Mouse (Mus musculus): ENCODE measurements at regions not wholly inside any gene's neighbourhood (a gene's known extent, or its start where the extent isn't known, plus 50 kb on each side); places are given as distances from the start of the nearest gene placed in this dataset.

DNA sequence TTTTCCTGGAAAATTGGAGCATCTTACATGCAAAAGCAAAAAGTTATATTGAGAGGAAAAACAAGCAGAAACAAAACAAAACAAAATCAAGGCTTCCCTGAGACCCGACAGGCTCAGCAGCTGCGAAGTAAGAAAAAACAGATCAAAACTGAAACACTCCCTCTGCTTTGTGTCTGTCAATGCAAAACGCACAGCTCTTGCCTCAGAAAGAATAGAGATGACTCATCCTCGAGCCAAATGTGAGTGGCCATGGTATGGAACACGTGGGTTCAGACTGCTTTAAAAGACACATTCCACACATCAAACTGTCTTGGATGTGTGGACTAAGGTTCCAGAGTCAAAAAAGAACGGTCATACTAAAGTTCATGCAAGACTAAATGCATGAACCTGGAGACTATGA, 163.3 kb upstream of the Fer start:
- ATAC-seq (no peak), DNase-seq (no peak)
- 86% methylated on average over 6 of the region's 6 CpGs for WGBS

GRCm38 (mm10) chr17:63704991-63705390, 157.9 kb upstream of the Fer start:
- H3K4me2 ChIP-seq (ENCODE audit: low read depth): no peak overlapping the region
- no peaks in the 10 kb centered on the region for H3K27me3 ChIP-seq (ENCODE audit: insufficient read depth, low read length)
- no peak for TF ChIP-seq CTCF (IDR thresholded peaks at IDR 0.05; ENCODE audit: low read depth)
- H3K9me3 ChIP-seq (ENCODE audit: low read length): no peaks in the 10 kb centered on the region
- ATAC-seq: no peak
- H3K27ac ChIP-seq (ENCODE audit: low read depth, low read length): no peak overlapping the region
- H3K4me1 ChIP-seq (ENCODE audit: insufficient read depth): no peaks in the 10 kb centered on the region
- no peak overlapping the region for H3K9ac ChIP-seq
- WGBS: 76% methylated on average over 3 of the region's 3 CpGs
- no peak for DNase-seq
- no peaks in the 10 kb centered on the region for H3K36me3 ChIP-seq (ENCODE audit: insufficient read depth)
- no peak overlapping the region for H3K4me3 ChIP-seq (ENCODE audit: low read depth, low read length)

More for the DNA sequence above, 163.3 kb upstream of the Fer start:
- Histone ChIP-seq H3K9me3 (ENCODE audit: low read length) (no peaks in the 10 kb centered on the region), H3K4me3 (ENCODE audit: low read depth, low read length) (no peak overlapping the region), H3K9ac (no peak overlapping the region), H3K27me3 (ENCODE audit: insufficient read depth, low read length) (no peaks in the 10 kb centered on the region), H3K36me3 (ENCODE audit: insufficient read depth) (no peaks in the 10 kb centered on the region), H3K4me1 (ENCODE audit: insufficient read depth) (no peaks in the 10 kb centered on the region), H3K4me2 (ENCODE audit: low read depth) (no peak overlapping the region), H3K27ac (ENCODE audit: low read depth, low read length) (no peak overlapping the region)
- TF ChIP-seq CTCF (IDR thresholded peaks at IDR 0.05; ENCODE audit: low read depth): no peak

- DNase-seq: no peak
- Histone ChIP-seq H3K4me2 (ENCODE audit: low read depth) (no peak overlapping the region), H3K36me3 (ENCODE audit: insufficient read depth) (no peaks in the 10 kb centered on the region), H3K9ac (no peak overlapping the region), H3K4me3 (ENCODE audit: low read depth, low read length) (no peak overlapping the region), H3K9me3 (ENCODE audit: low read length) (no peaks in the 10 kb centered on the region), H3K27me3 (ENCODE audit: insufficient read depth, low read length) (no peaks in the 10 kb centered on the region), H3K4me1 (ENCODE audit: insufficient read depth) (no peaks in the 10 kb centered on the region), H3K27ac (ENCODE audit: low read depth, low read length) (no peak overlapping the region)
- ATAC-seq: no peak
- 54% methylated on average over 6 of the region's 6 CpGs for WGBS
- TF ChIP-seq CTCF (IDR thresholded peaks at IDR 0.05; ENCODE audit: low read depth): no peak
Observed at GRCm38 (mm10) chr17:63712937-63713336, 149.9 kb upstream of the Fer start.

DNA sequence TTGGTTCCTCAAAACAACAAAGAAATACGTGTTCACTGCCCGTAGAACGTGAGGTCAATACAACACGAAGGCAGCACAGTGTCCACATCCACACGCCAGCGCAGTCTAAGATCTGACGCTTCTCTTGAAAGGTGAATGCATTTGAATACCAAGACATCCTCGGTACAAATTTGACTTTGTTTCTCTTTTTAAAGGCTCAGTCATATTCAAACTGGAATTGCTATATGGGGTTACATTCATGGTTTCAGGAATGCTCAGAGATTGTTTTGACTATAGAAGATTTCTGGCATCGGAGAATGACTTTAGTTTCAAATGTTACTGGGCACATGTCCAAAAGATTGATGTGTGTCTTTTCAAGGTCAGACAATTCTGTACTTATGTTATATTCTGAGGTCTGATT, 147.2 kb upstream of the Fer start:
- H3K9ac ChIP-seq: no peak overlapping the region
- H3K27ac ChIP-seq (ENCODE audit: low read depth, low read length): no peak overlapping the region
- H3K36me3 ChIP-seq (ENCODE audit: insufficient read depth): no peaks in the 10 kb centered on the region
- ATAC-seq: no peak
- no peaks in the 10 kb centered on the region for H3K9me3 ChIP-seq (ENCODE audit: low read length)
- no peaks in the 10 kb centered on the region for H3K4me1 ChIP-seq (ENCODE audit: insufficient read depth)
- no peaks in the 10 kb centered on the region for H3K27me3 ChIP-seq (ENCODE audit: insufficient read depth, low read length)
- no peak overlapping the region for H3K4me3 ChIP-seq (ENCODE audit: low read depth, low read length)
- no peak overlapping the region for H3K4me2 ChIP-seq (ENCODE audit: low read depth)
- no peak for DNase-seq
- TF ChIP-seq CTCF (IDR thresholded peaks at IDR 0.05; ENCODE audit: low read depth): no peak
- 82% methylated on average over 9 of the region's 9 CpGs for WGBS

- DNase-seq (no peak), ATAC-seq (peak; percentile 25; the same call in 1 of the 2 replicates)
- H3K4me1 ChIP-seq (ENCODE audit: insufficient read depth): no peaks in the 10 kb centered on the region
- 37% methylated on average over 6 of the region's 6 CpGs for WGBS
- no peaks in the 10 kb centered on the region for H3K9me3 ChIP-seq (ENCODE audit: low read length)
- H3K4me2 ChIP-seq (ENCODE audit: low read depth): no peak overlapping the region
- no peaks in the 10 kb centered on the region for H3K36me3 ChIP-seq (ENCODE audit: insufficient read depth)
- no peak overlapping the region for H3K27ac ChIP-seq (ENCODE audit: low read depth, low read length)
- no peaks in the 10 kb centered on the region for H3K27me3 ChIP-seq (ENCODE audit: insufficient read depth, low read length)
- TF ChIP-seq CTCF (IDR thresholded peaks at IDR 0.05; ENCODE audit: low read depth): no peak
- no peak overlapping the region for H3K4me3 ChIP-seq (ENCODE audit: low read depth, low read length)
- no peak overlapping the region for H3K9ac ChIP-seq
Observed at GRCm38 (mm10) chr17:63716161-63716560, 146.7 kb upstream of the Fer start.

- no peaks in the 10 kb centered on the region for H3K4me1 ChIP-seq (ENCODE audit: insufficient read depth)
- H3K4me2 ChIP-seq (ENCODE audit: low read depth): no peak overlapping the region
- H3K9me3 ChIP-seq (ENCODE audit: low read length): no peaks in the 10 kb centered on the region
- no peak for TF ChIP-seq CTCF (IDR thresholded peaks at IDR 0.05; ENCODE audit: low read depth)
- H3K36me3 ChIP-seq (ENCODE audit: insufficient read depth): no peaks in the 10 kb centered on the region
- no peak for DNase-seq
- 0 out of 2 replicates have a peak, but pooled peaks have one; percentile 12 for ATAC-seq
- H3K9ac ChIP-seq: no peak overlapping the region
- WGBS: 28% methylated on average over 9 of the region's 9 CpGs
- H3K27ac ChIP-seq (ENCODE audit: low read depth, low read length): no peak overlapping the region
- no peak overlapping the region for H3K4me3 ChIP-seq (ENCODE audit: low read depth, low read length)
- no peaks in the 10 kb centered on the region for H3K27me3 ChIP-seq (ENCODE audit: insufficient read depth, low read length)
Observed at GRCm38 (mm10) chr17:63717051-63717578, 145.7 kb upstream of the Fer start.

DNA sequence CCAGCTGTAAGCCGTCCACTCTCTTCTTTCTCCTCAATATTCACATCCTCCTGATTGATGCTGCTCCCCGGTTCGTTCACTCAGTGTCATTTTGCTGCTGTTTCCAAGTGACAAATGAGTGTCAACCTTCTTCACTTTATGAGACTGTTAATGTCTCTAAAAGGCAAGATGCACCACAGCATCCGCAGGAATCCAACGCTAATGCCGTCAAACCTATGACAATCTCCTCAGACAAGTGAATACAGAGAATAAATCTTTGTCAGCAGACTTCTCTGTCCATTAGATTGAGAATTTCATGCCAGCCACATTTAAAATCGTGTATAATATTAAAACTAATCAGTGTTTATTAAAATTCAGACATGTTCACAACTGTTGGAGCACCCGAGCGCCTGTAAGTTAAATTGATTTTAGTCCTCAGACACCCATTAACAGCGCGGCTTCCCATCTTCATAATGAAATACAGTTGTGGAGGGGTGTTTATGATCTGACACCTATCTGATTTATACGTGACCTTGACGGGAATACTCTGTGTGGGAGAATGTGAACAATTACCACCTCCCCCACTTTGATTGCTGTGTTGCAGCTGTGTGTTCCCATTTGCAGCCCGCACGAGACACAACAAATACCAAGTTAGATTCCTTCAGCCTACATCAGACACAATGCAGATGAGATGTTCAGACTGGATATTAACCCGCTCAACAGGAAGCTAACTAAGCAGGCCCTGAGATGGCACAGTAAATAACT, 143.7 kb upstream of the Fer start:
- 68% methylated on average over 16 of the region's 16 CpGs for WGBS
- Histone ChIP-seq H3K4me2 (ENCODE audit: low read depth) (no peak overlapping the region), H3K9me3 (ENCODE audit: low read length) (no peaks in the 10 kb centered on the region), H3K27me3 (ENCODE audit: insufficient read depth, low read length) (no peaks in the 10 kb centered on the region), H3K4me3 (ENCODE audit: low read depth, low read length) (no peak overlapping the region), H3K4me1 (ENCODE audit: insufficient read depth) (no peaks in the 10 kb centered on the region), H3K36me3 (ENCODE audit: insufficient read depth) (no peaks in the 10 kb centered on the region), H3K9ac (no peak overlapping the region), H3K27ac (ENCODE audit: low read depth, low read length) (no peak overlapping the region)
- DNase-seq (no peak), ATAC-seq (peak; percentile 23)
- TF ChIP-seq CTCF (IDR thresholded peaks at IDR 0.05; ENCODE audit: low read depth): no peak

Data from forebrain, postnatal 0 days (tissue).